Mouse (Mus musculus): ENCODE results near the gene Zfp937. TPM values are rescaled to one million over a fixed set of nuclear protein-coding genes. Genes with fewer than 3 reads are reported as not detected.

The Zfp937 gene
- polyA plus RNA-seq, 1 experiment from 2014 or later, result 4.0 TPM

Other genes starting within 250 kb of the Zfp937 start
- 4.4 and 5.2 TPM in 2 replicates for gene Zfp120, start 81.4 kb upstream of the Zfp937 start, polyA plus RNA-seq (2015; fragmentation: Nextera tagmentation; extraction: Ambion mirVana)
- gene Gm10770, start 38.4 kb upstream of the Zfp937 start, polyA plus RNA-seq (2015; fragmentation: Nextera tagmentation; extraction: Ambion mirVana), result not detected in 2 replicates
- 0.16 TPM in 1 of 2 replicates, not detected in the other for gene Gm14139, start 36.3 kb upstream of the Zfp937 start, polyA plus RNA-seq (2015; fragmentation: Nextera tagmentation; extraction: Ambion mirVana)
- gene Gm21994, start 37.5 kb downstream of the Zfp937 start, polyA plus RNA-seq (2015; fragmentation: Nextera tagmentation; extraction: Ambion mirVana), result 2.9 and 3.2 TPM in 2 replicates
- gene Gm14124, start 39.4 kb downstream of the Zfp937 start, polyA plus RNA-seq (2015; fragmentation: Nextera tagmentation; extraction: Ambion mirVana), result not detected in 2 replicates
- gene Gm10130, start 105.6 kb downstream of the Zfp937 start, polyA plus RNA-seq (2015; fragmentation: Nextera tagmentation; extraction: Ambion mirVana), result 1.9 and 2.2 TPM in 2 replicates
- 3.6 and 3.9 TPM in 2 replicates for gene 3300002I08Rik, start 144.7 kb downstream of the Zfp937 start, polyA plus RNA-seq (2015; fragmentation: Nextera tagmentation; extraction: Ambion mirVana)
- 3.8 and 4.8 TPM in 2 replicates for gene Zfp442, start 233.4 kb downstream of the Zfp937 start, polyA plus RNA-seq (2015; fragmentation: Nextera tagmentation; extraction: Ambion mirVana)

Measured in heart, embryonic 13.5 days (tissue).